Mouse (Mus musculus) cerebellum, adult 2 months (tissue): Measurements from ENCODE around the gene Arntl2.

Source experiments
- CTCF ChIP-seq: fragments of 200-500 bp; IDR thresholded peaks from 2 replicates; pipeline ENCODE4 v1.5.1; 2011; ENCODE audit warnings: low read depth, mild to moderate bottlenecking, control low read depth, low read length, moderate library complexity, borderline replicate concordance; ENCODE audit not compliant: insufficient read depth
- POLR2A ChIP-seq: fragments of 200-500 bp; IDR thresholded peaks from 2 replicates; pipeline ENCODE4 v1.6.1; 2011; ENCODE audit warnings: low read length, control low read depth, borderline replicate concordance; ENCODE audit not compliant: insufficient read depth

GRCm38 (mm10) chr6:146848281-146848680, 52.4 kb downstream of the Arntl2 start:
- TF ChIP-seq CTCF (no peak), POLR2A (no peak)
